ENCODE assay signal across 12 mouse cellular contexts in genomic region chr1:32553925-32554324, GRCm38 (mm10). TPM values are rescaled to one million over a fixed set of nuclear protein-coding genes. Genes with fewer than 3 reads are reported as not detected.
DNase-seq lines count a peak whose midpoint lies in the region; ATAC-seq and TF ChIP-seq lines count a peak whose summit lies in the region.
"Had no signal": no experiment of that assay in that cellular context is flagged by ENCODE, and none has a peak within 500 bp of the region (broad histone marks: within the 10 kb centered on the region; RNA-seq: fewer than 3 reads in every experiment).

No protein-coding gene starts in this region.

- peak; percentile 36 for TF ChIP-seq CTCF in intestine, postnatal 0 days (IDR thresholded peaks at IDR 0.05; ENCODE audit: low read depth)
- no peak for TF ChIP-seq CTCF in thymus, adult 2 months (IDR thresholded peaks at IDR 0.05; ENCODE audit: borderline replicate concordance, control insufficient read depth, extremely low read depth, insufficient read depth, low read length, poor library complexity)

- H3K4me3 ChIP-seq in intestine, postnatal 0 days (ENCODE audit: low read depth, low read length), result no peak overlapping the region
- no peak overlapping the region for H3K4me3 ChIP-seq in intestine, embryonic 16.5 days (ENCODE audit: low read length)
- H3K4me3 ChIP-seq in thymus, adult 2 months (ENCODE audit: control insufficient read depth, insufficient read depth, low read length), result no peak overlapping the region

- H3K9me3 ChIP-seq in intestine, postnatal 0 days (ENCODE audit: control insufficient read depth), result no peaks in the 10 kb centered on the region
- H3K9me3 ChIP-seq in intestine, embryonic 16.5 days (ENCODE audit: control insufficient read depth, low read length), result no peaks in the 10 kb centered on the region
- H3K9me3 ChIP-seq: G1E had no signal

- no peaks in the 10 kb centered on the region for H3K4me1 ChIP-seq in intestine, postnatal 0 days (replicated peaks; ENCODE audit: control insufficient read depth, insufficient read depth, low read length)
- H3K4me1 ChIP-seq in intestine, embryonic 16.5 days (ENCODE audit: control insufficient read depth, insufficient read depth, low read length), result no peaks in the 10 kb centered on the region
- no peaks in the 10 kb centered on the region for H3K4me1 ChIP-seq in thymus, adult 2 months (replicated peaks; ENCODE audit: control insufficient read depth, insufficient read depth, low read length)

- no peak for TF ChIP-seq POLR2A in thymus, adult 2 months (IDR thresholded peaks at IDR 0.05; ENCODE audit: control insufficient read depth, extremely low read depth, insufficient read depth, low read length, poor library complexity)

- 47% methylated on average over 4 of the region's 4 CpGs for WGBS in intestine, postnatal 0 days
- WGBS in intestine, embryonic 16.5 days, result 49% methylated on average over 4 of the region's 4 CpGs
- WGBS in thymus, adult 2 months, result 55% methylated on average over 4 of the region's 4 CpGs

- H3K27ac ChIP-seq in intestine, postnatal 0 days (ENCODE audit: low read depth, low read length), result no peak overlapping the region
- no peak overlapping the region for H3K27ac ChIP-seq in intestine, embryonic 16.5 days (ENCODE audit: low read length)
- no peak overlapping the region for H3K27ac ChIP-seq in thymus, adult 2 months (ENCODE audit: control insufficient read depth, insufficient read depth, low read length)

- DNase-seq in Muller cell, postnatal 12 days (ENCODE audit: inconsistent ontology term), result peak; percentile 71
- peak; percentile 46 for DNase-seq in brain, embryonic 18.5 days (ENCODE audit: low read depth, low spot score)
- DNase-seq in layer of hippocampus, adult 9-10 months (ENCODE audit: low spot score), result peak; percentile 33
- DNase-seq in adrenal gland, postnatal 25 days, result no peak
- DNase-seq in thymus, adult 2 months, result no peak
- DNase-seq: gastrocnemius, postnatal 10 days; lung, postnatal 14 days; spleen, adult 18-20 months had no signal

- H3K9ac ChIP-seq in intestine, postnatal 0 days (ENCODE audit: low read depth, low read length), result no peak overlapping the region
- no peak overlapping the region for H3K9ac ChIP-seq in intestine, embryonic 16.5 days (ENCODE audit: low read depth, low read length)

- H3K4me2 ChIP-seq in intestine, postnatal 0 days (replicated peaks; ENCODE audit: low read depth), result no peak overlapping the region
- no peak overlapping the region for H3K4me2 ChIP-seq in intestine, embryonic 16.5 days (ENCODE audit: low read depth, low read length)

- H3K27me3 ChIP-seq in intestine, postnatal 0 days (replicated peaks; ENCODE audit: control insufficient read depth, insufficient read depth, low read length), result no peaks in the 10 kb centered on the region
- no peaks in the 10 kb centered on the region for H3K27me3 ChIP-seq in intestine, embryonic 16.5 days (replicated peaks; ENCODE audit: control insufficient read depth, insufficient read depth, low read length)
- no peaks in the 10 kb centered on the region for H3K27me3 ChIP-seq in thymus, adult 2 months (ENCODE audit: control insufficient read depth, insufficient read depth, low read length)

- no peaks in the 10 kb centered on the region for H3K36me3 ChIP-seq in intestine, postnatal 0 days (ENCODE audit: control insufficient read depth, insufficient read depth)
- H3K36me3 ChIP-seq in intestine, embryonic 16.5 days (ENCODE audit: control insufficient read depth, insufficient read depth, low read length), result no peaks in the 10 kb centered on the region
- no peaks in the 10 kb centered on the region for H3K36me3 ChIP-seq in thymus, adult 2 months (ENCODE audit: control insufficient read depth, insufficient read depth, low read length)
- H3K36me3 ChIP-seq: G1E had no signal

- ATAC-seq in intestine, postnatal 0 days, result no peak
- no peak for ATAC-seq in intestine, embryonic 16.5 days

RNA-seq across cellular contexts. Expression of gene Gm5415, which starts 6.8 kb away (rescaled TPM):
- not detected in 2 replicates for polyA plus RNA-seq in intestine, postnatal 0 days (2015; fragmentation: Nextera tagmentation; extraction: Ambion mirVana)
- polyA plus RNA-seq in intestine, embryonic 16.5 days (2015; fragmentation: Nextera tagmentation; extraction: Ambion mirVana), result 0.04 and 0.05 TPM in 2 replicates
- not detected in 2 replicates for total RNA-seq in adrenal gland, postnatal 25 days (2021)
- polyA plus RNA-seq in thymus, adult 2 months (2012; rRNA removed), result not detected in 2 replicates
- total RNA-seq: gastrocnemius, postnatal 10 days; hematopoietic stem cell, adult 5-6 weeks had no signal
- polyA plus RNA-seq: G1E had no signal

Comparison
In these comparisons a context has a peak if more than half of its experiments do, and no peak if none do; other contexts are left out.
1. DNase-seq: peak in Muller cell, postnatal 12 days (single experiment), brain, embryonic 18.5 days (single experiment) and layer of hippocampus, adult 9-10 months (single experiment); none in adrenal gland, postnatal 25 days (single experiment) and thymus, adult 2 months (single experiment).